ENCODE assay signal across 15 mouse cellular contexts in genomic region chr13:24498342-24498741, GRCm38 (mm10).
"Had no signal": no experiment of that assay in that cellular context is flagged by ENCODE, and none has a peak within 500 bp of the region (broad histone marks: within the 10 kb centered on the region; RNA-seq: fewer than 3 reads in every experiment).

No protein-coding gene starts in this region.

- H3K4me3 ChIP-seq: layer of hippocampus, adult 2 months; limb, embryonic 10.5 days; limb, embryonic 13.5 days had no signal

- H3K9me3 ChIP-seq: limb, embryonic 10.5 days; limb, embryonic 13.5 days had no signal

- H3K27me3 ChIP-seq: limb, embryonic 13.5 days had no signal

- H3K9ac ChIP-seq: limb, embryonic 13.5 days; liver, embryonic 14.5 days; liver, postnatal 0 days; lung, embryonic 14.5 days had no signal

- H3K4me2 ChIP-seq: limb, embryonic 13.5 days; lung, embryonic 14.5 days; midbrain, embryonic 11.5 days had no signal

- H3K27ac ChIP-seq: kidney, postnatal 0 days; layer of hippocampus, adult 2 months; limb, embryonic 10.5 days; limb, embryonic 13.5 days; liver, embryonic 14.5 days; macrophage; stomach, postnatal 0 days had no signal

- DNase-seq: kidney, postnatal 25 days; layer of hippocampus, adult 9-11 months; liver, postnatal 0 days; lung, embryonic 14.5 days; midbrain, embryonic 14.5 days; thymus, postnatal 25 days had no signal

- H3K4me1 ChIP-seq: limb, embryonic 10.5 days; limb, embryonic 13.5 days had no signal

- ATAC-seq: liver, postnatal 0 days; lung, postnatal 0 days had no signal

- H3K36me3 ChIP-seq: limb, embryonic 10.5 days; limb, embryonic 13.5 days had no signal
